Mouse (Mus musculus): ENCODE results near the gene Cdk4. TPM values are rescaled to one million over a fixed set of nuclear protein-coding genes. Genes with fewer than 3 reads are reported as not detected.
A peak's percentile ranks its signal among the peaks of the same experiment; 100 is the strongest.

The Cdk4 gene
- 10 to 100 TPM; 83.9 to 91.1 TPM for total RNA-seq (2021)
- long read RNA-seq, transcript Cdk4-201 (8 exons, 2,053 nt), result major isoform, 28 of 42 reads
- long read RNA-seq, partial matches to known transcripts, result 6 of 42 reads
- long read RNA-seq, other reads (novel, unspliced or antisense), result 8 of 42 reads

- peak; percentile 97 to 99 for DNase-seq (ENCODE audit: low spot score in 2 of 2)
These were observed at the start of gene Cdk4 for GRCm38 (mm10) chr10:127063239-127063872. Cdk4 (plus strand) TSS chr10:127063534.

GRCm38 (mm10) chr10:127016488-127016887 lies 46.8 kb upstream of the Cdk4 start:
- DNase-seq (ENCODE audit: low spot score in 2 of 2), result no peak

GRCm38 (mm10) chr10:127017071-127017470 lies 46.3 kb upstream of the Cdk4 start:
- DNase-seq (ENCODE audit: low spot score in 2 of 2), result no peak

- DNase-seq (ENCODE audit: low spot score in 2 of 2), result no peak
These were observed 44.9 kb upstream of the Cdk4 start for GRCm38 (mm10) chr10:127018422-127018821.

- DNase-seq (ENCODE audit: low spot score in 2 of 2), result peak; percentile 89 to 93
These were observed 32.7 kb upstream of the Cdk4 start, which contains the start of gene Tsfm for GRCm38 (mm10) chr10:127030336-127031296. Tsfm (minus strand) TSS chr10:127030840.

- no peak for DNase-seq (ENCODE audit: low spot score in 2 of 2)
These were observed 30.0 kb upstream of the Cdk4 start for GRCm38 (mm10) chr10:127033301-127033741.

- DNase-seq (ENCODE audit: low spot score in 2 of 2), result no peak
These were observed 27.1 kb upstream of the Cdk4 start for GRCm38 (mm10) chr10:127036273-127036672.

- DNase-seq (ENCODE audit: low spot score in 2 of 2), result no peak
These were observed 25.7 kb upstream of the Cdk4 start for GRCm38 (mm10) chr10:127037641-127038040.

- peak in 1 of 2 experiments; percentile 46 for DNase-seq (ENCODE audit: low spot score in 2 of 2)
These were observed 22.6 kb upstream of the Cdk4 start for GRCm38 (mm10) chr10:127040569-127041214.

GRCm38 (mm10) chr10:127041274-127041766 lies 22.0 kb upstream of the Cdk4 start, which contains the start of the genes Mettl1 and Eef1akmt3:
Mettl1 (plus strand) TSS chr10:127041414.
Eef1akmt3 (minus strand) TSS chr10:127041513.
- peak in 1 of 2 experiments; percentile 48 for DNase-seq (ENCODE audit: low spot score in 2 of 2)

GRCm38 (mm10) chr10:127041774-127042338 lies 21.5 kb upstream of the Cdk4 start:
- DNase-seq (ENCODE audit: low spot score in 2 of 2), result peak; percentile 87 to 93

- DNase-seq (ENCODE audit: low spot score in 2 of 2), result no peak
These were observed 20.7 kb upstream of the Cdk4 start for GRCm38 (mm10) chr10:127042468-127043115.

GRCm38 (mm10) chr10:127043187-127043586 lies 20.1 kb upstream of the Cdk4 start:
- DNase-seq (ENCODE audit: low spot score in 2 of 2), result no peak

- no peak for DNase-seq (ENCODE audit: low spot score in 2 of 2)
These were observed 15.4 kb upstream of the Cdk4 start, which contains the start of gene Cyp27b1 for GRCm38 (mm10) chr10:127047954-127048353. Cyp27b1 (plus strand) TSS chr10:127048250.

GRCm38 (mm10) chr10:127048608-127049394 lies 14.5 kb upstream of the Cdk4 start:
- DNase-seq (ENCODE audit: low spot score in 2 of 2), result no peak

- DNase-seq (ENCODE audit: low spot score in 2 of 2), result no peak
These were observed 13.8 kb upstream of the Cdk4 start for GRCm38 (mm10) chr10:127049395-127050118.

- no peak for DNase-seq (ENCODE audit: low spot score in 2 of 2)
These were observed 13.2 kb upstream of the Cdk4 start for GRCm38 (mm10) chr10:127050119-127050474.

GRCm38 (mm10) chr10:127054646-127055045 lies 8.7 kb upstream of the Cdk4 start:
- no peak for DNase-seq (ENCODE audit: low spot score in 2 of 2)

GRCm38 (mm10) chr10:127055406-127055805 lies 7.9 kb upstream of the Cdk4 start:
- DNase-seq (ENCODE audit: low spot score in 2 of 2), result no peak
